Mouse (Mus musculus): ENCODE measurements around the gene Mecom. TPM values are rescaled to one million over a fixed set of nuclear protein-coding genes. Genes with fewer than 3 reads are reported as not detected.

The Mecom gene
- total and polyA plus RNA-seq, 2 experiments from 2014 or later = 1.9 to 3.9 TPM

DNA sequence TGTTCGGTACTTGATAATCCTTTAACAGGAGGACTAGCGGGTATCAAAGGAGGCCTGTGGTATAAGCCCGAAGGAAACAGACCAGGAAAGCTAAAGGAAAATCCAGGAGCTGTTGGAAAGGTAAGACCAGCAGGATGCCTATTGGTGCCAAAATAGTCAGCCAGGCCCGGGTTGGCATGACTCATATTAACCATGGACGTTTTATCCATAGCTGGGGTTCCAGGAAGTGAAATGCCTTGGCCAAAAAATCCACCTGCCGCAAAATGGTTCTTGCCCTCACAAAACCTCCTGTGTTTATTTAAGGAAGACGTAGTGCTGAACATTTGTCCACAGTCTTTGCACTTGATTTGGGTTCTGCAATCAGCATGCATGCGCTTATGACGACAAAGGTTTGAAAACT is 567.3 kb downstream of the Mecom start:
- H3K4me3 ChIP-seq (ENCODE audit: low read depth, low read length) = no peak overlapping the region
- H3K9me3 ChIP-seq (ENCODE audit: low read length) = no peaks in the 10 kb centered on the region
- no peaks in the 10 kb centered on the region for H3K4me1 ChIP-seq (ENCODE audit: insufficient read depth)
- no peak overlapping the region for H3K9ac ChIP-seq
- ATAC-seq = no peak
- no peak overlapping the region for H3K27ac ChIP-seq (ENCODE audit: low read depth, low read length)
- H3K27me3 ChIP-seq (ENCODE audit: insufficient read depth, low read length) = no peaks in the 10 kb centered on the region
- no peak for DNase-seq
- no peak for TF ChIP-seq CTCF (IDR thresholded peaks at IDR 0.05; ENCODE audit: low read depth)
- H3K4me2 ChIP-seq (ENCODE audit: low read depth) = no peak overlapping the region
- 93% methylated on average over 9 of the region's 9 CpGs for WGBS
- H3K36me3 ChIP-seq (ENCODE audit: insufficient read depth) = no peaks in the 10 kb centered on the region

DNA sequence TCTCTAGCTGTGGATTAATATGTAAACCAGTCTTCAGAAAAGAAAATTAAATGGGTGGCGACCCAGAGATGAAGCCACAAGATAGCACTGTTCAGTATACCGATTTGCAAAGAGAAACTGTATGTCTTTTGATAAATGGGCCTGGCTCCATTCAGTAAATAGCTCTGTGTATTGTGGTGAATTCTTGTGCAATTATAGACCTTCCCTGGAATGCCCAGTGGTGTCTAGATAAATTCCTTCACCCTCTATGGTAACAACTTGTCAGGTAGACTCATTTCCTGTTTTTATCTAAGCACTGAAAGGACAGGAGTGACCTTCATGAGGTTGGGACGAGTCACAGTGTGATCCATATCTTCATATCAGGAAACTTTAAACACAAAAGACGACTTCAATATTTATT is 571.2 kb downstream of the Mecom start:
- H3K27ac ChIP-seq (ENCODE audit: low read depth, low read length) = no peak overlapping the region
- WGBS = 85% methylated on average over 4 of the region's 4 CpGs
- no peak overlapping the region for H3K4me2 ChIP-seq (ENCODE audit: low read depth)
- H3K27me3 ChIP-seq (ENCODE audit: insufficient read depth, low read length) = no peaks in the 10 kb centered on the region
- H3K36me3 ChIP-seq (ENCODE audit: insufficient read depth) = no peaks in the 10 kb centered on the region
- H3K4me3 ChIP-seq (ENCODE audit: low read depth, low read length) = no peak overlapping the region
- no peak for DNase-seq
- no peaks in the 10 kb centered on the region for H3K9me3 ChIP-seq (ENCODE audit: low read length)
- no peak overlapping the region for H3K9ac ChIP-seq
- H3K4me1 ChIP-seq (ENCODE audit: insufficient read depth) = no peaks in the 10 kb centered on the region
- TF ChIP-seq CTCF (IDR thresholded peaks at IDR 0.05; ENCODE audit: low read depth) = no peak
- no peak for ATAC-seq

GRCm38 (mm10) chr3:29968433-29968949 is 579.3 kb downstream of the Mecom start:
- Histone ChIP-seq H3K9me3 (ENCODE audit: low read length) (no peaks in the 10 kb centered on the region), H3K27me3 (ENCODE audit: insufficient read depth, low read length) (no peaks in the 10 kb centered on the region), H3K4me3 (ENCODE audit: low read depth, low read length) (no peak overlapping the region), H3K4me1 (ENCODE audit: insufficient read depth) (no peaks in the 10 kb centered on the region), H3K4me2 (ENCODE audit: low read depth) (no peak overlapping the region), H3K27ac (ENCODE audit: low read depth, low read length) (no peak overlapping the region), H3K36me3 (ENCODE audit: insufficient read depth) (no peaks in the 10 kb centered on the region), H3K9ac (no peak overlapping the region)
- WGBS = 82% methylated on average over 11 of the region's 11 CpGs
- no peak for TF ChIP-seq CTCF (IDR thresholded peaks at IDR 0.05; ENCODE audit: low read depth)
- no peak for DNase-seq
- ATAC-seq = no peak

GRCm38 (mm10) chr3:29963953-29964352 is 583.9 kb downstream of the Mecom start:
- Histone ChIP-seq H3K27ac (ENCODE audit: low read depth, low read length) (no peak overlapping the region), H3K27me3 (ENCODE audit: insufficient read depth, low read length) (no peaks in the 10 kb centered on the region), H3K4me1 (ENCODE audit: insufficient read depth) (no peaks in the 10 kb centered on the region), H3K9ac (no peak overlapping the region), H3K4me3 (ENCODE audit: low read depth, low read length) (no peak overlapping the region), H3K4me2 (ENCODE audit: low read depth) (no peak overlapping the region), H3K9me3 (ENCODE audit: low read length) (no peaks in the 10 kb centered on the region), H3K36me3 (ENCODE audit: insufficient read depth) (no peaks in the 10 kb centered on the region)
- WGBS = 79% methylated on average over 7 of the region's 7 CpGs
- TF ChIP-seq CTCF (IDR thresholded peaks at IDR 0.05; ENCODE audit: low read depth) = no peak
- ATAC-seq (no peak), DNase-seq (no peak)

DNA sequence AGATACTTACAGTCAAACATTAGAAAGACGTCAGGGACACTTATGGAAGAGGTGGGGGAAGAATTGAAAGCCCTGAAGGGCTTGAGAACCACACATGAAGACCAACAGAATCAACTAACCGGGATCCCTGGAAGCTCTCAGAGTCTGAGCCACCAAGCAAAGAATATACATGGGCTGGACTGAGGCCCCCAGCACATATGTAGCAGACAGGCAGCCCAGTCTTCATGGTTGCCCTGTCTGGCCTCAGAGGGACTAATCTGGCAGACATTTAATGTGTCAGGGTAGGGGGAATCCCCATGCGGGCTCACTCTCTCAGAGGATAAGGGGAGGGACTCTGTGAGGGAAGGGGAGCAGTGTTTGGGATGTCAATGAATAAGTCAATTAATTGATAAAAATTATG is 584.4 kb downstream of the Mecom start:
- Histone ChIP-seq H3K4me3 (ENCODE audit: low read depth, low read length) (no peak overlapping the region), H3K27ac (ENCODE audit: low read depth, low read length) (no peak overlapping the region), H3K36me3 (ENCODE audit: insufficient read depth) (no peaks in the 10 kb centered on the region), H3K27me3 (ENCODE audit: insufficient read depth, low read length) (no peaks in the 10 kb centered on the region), H3K4me1 (ENCODE audit: insufficient read depth) (no peaks in the 10 kb centered on the region), H3K9ac (no peak overlapping the region), H3K9me3 (ENCODE audit: low read length) (no peaks in the 10 kb centered on the region), H3K4me2 (ENCODE audit: low read depth) (no peak overlapping the region)
- WGBS = 88% methylated on average over 3 of the region's 3 CpGs
- DNase-seq (no peak), ATAC-seq (no peak)
- no peak for TF ChIP-seq CTCF (IDR thresholded peaks at IDR 0.05; ENCODE audit: low read depth)

- no peak overlapping the region for H3K4me3 ChIP-seq (ENCODE audit: low read depth, low read length)
- 87% methylated on average over 3 of the region's 3 CpGs for WGBS
- H3K36me3 ChIP-seq (ENCODE audit: insufficient read depth) = no peaks in the 10 kb centered on the region
These were observed 588.8 kb downstream of the Mecom start for GRCm38 (mm10) chr3:29959051-29959450.

DNA sequence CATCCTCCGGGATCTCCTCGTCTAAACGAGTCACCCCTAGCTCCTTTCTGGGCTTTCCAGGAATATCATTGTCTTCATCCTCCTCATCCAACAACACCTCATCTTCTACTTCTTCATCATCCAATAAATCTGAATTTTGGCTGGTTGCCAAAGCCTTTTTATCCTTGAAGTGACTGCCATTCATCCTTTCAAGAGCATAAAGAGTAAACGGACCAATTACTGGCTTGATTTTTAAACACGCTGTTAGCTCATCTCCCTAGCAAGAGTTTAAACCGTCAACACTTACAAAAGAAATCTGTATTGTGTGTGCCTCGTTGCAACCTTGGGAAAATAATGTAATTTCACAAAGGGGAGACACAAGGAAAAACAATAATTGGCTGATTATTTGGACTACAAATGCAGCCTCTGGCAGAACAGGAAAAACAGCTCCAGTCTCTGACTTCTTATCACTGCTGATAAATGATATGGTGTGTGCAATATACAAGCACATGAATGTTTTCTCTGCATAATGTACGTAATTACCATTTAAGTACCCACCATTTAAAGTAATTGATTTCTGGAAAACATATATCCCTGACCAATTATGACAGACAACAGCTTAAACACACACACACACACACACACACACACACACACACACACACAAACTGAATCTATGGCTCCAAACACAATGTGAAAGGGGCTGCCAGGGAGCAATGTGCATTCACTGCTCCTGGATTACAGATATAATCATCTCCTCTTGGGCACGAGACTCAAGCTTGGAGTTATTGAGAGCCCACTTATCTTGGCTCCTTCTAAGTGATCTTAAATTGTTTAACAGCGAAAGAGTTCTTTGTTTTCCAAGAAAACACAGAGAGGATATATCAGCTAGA is 590.2 kb downstream of the Mecom start:
- no peaks in the 10 kb centered on the region for H3K9me3 ChIP-seq (ENCODE audit: low read length)
- no peaks in the 10 kb centered on the region for H3K27me3 ChIP-seq (ENCODE audit: insufficient read depth, low read length)
- no peaks in the 10 kb centered on the region for H3K4me1 ChIP-seq (ENCODE audit: insufficient read depth)
- ATAC-seq = peak; percentile 38; the same call in 1 of the 2 replicates
- no peak overlapping the region for H3K4me2 ChIP-seq (ENCODE audit: low read depth)
- no peak for TF ChIP-seq CTCF (IDR thresholded peaks at IDR 0.05; ENCODE audit: low read depth)
- H3K4me3 ChIP-seq (ENCODE audit: low read depth, low read length) = no peak overlapping the region
- DNase-seq = peak; percentile 21
- H3K36me3 ChIP-seq (ENCODE audit: insufficient read depth) = no peaks in the 10 kb centered on the region
- 22% methylated on average over 10 of the region's 10 CpGs for WGBS
- no peak overlapping the region for H3K9ac ChIP-seq
- no peak overlapping the region for H3K27ac ChIP-seq (ENCODE audit: low read depth, low read length)

More at GRCm38 (mm10) chr3:29959051-29959450, 588.8 kb downstream of the Mecom start:
- Histone ChIP-seq H3K27me3 (ENCODE audit: insufficient read depth, low read length) (no peaks in the 10 kb centered on the region), H3K4me1 (ENCODE audit: insufficient read depth) (no peaks in the 10 kb centered on the region), H3K9me3 (ENCODE audit: low read length) (no peaks in the 10 kb centered on the region), H3K4me2 (ENCODE audit: low read depth) (no peak overlapping the region), H3K27ac (ENCODE audit: low read depth, low read length) (no peak overlapping the region), H3K9ac (no peak overlapping the region)
- ATAC-seq (no peak), DNase-seq (no peak)
- no peak for TF ChIP-seq CTCF (IDR thresholded peaks at IDR 0.05; ENCODE audit: low read depth)

Data from forebrain, postnatal 0 days (tissue).